Mouse (Mus musculus): ENCODE data around the gene Usp39. TPM values are rescaled to one million over a fixed set of nuclear protein-coding genes. Genes with fewer than 3 reads are reported as not detected.
A peak's percentile ranks its signal among the peaks of the same experiment; 100 is the strongest.

Usp39 gene
- total RNA-seq, 2 experiments from 2014 or later = 36.2 to 36.4 TPM

GRCm38 (mm10) chr6:72373184-72373583, 28.2 kb upstream of the Usp39 start:
- DNase-seq (ENCODE audit: low spot score in 2 of 2) = no peak

- DNase-seq (ENCODE audit: low spot score in 2 of 2) = no peak
These were observed 26.6 kb upstream of the Usp39 start for GRCm38 (mm10) chr6:72371571-72371970.

- no peak for DNase-seq (ENCODE audit: low spot score in 2 of 2)
These were observed 26.2 kb upstream of the Usp39 start for GRCm38 (mm10) chr6:72371147-72371546.

- DNase-seq (ENCODE audit: low spot score in 2 of 2) = peak in 1 of 2 experiments; percentile 39
These were observed 25.1 kb upstream of the Usp39 start for GRCm38 (mm10) chr6:72370091-72370490.

- no peak for DNase-seq (ENCODE audit: low spot score in 2 of 2)
These were observed 24.6 kb upstream of the Usp39 start for GRCm38 (mm10) chr6:72369557-72369956.

- DNase-seq (ENCODE audit: low spot score in 2 of 2) = no peak
These were observed 22.5 kb upstream of the Usp39 start for GRCm38 (mm10) chr6:72367460-72367974.

GRCm38 (mm10) chr6:72366844-72367443, 22.0 kb upstream of the Usp39 start, which contains the start of gene Rnf181:
Rnf181 (minus strand) TSS chr6:72366956.
- DNase-seq (ENCODE audit: low spot score in 2 of 2) = no peak

- DNase-seq (ENCODE audit: low spot score in 2 of 2) = no peak
These were observed 21.3 kb upstream of the Usp39 start for GRCm38 (mm10) chr6:72366304-72366703.

- DNase-seq (ENCODE audit: low spot score in 2 of 2) = no peak
These were observed 20.0 kb upstream of the Usp39 start for GRCm38 (mm10) chr6:72364985-72365384.

- no peak for DNase-seq (ENCODE audit: low spot score in 2 of 2)
These were observed 19.0 kb upstream of the Usp39 start for GRCm38 (mm10) chr6:72364009-72364408.

GRCm38 (mm10) chr6:72362132-72363028, 17.4 kb upstream of the Usp39 start:
- DNase-seq (ENCODE audit: low spot score in 2 of 2) = peak; percentile 77 to 89

- no peak for DNase-seq (ENCODE audit: low spot score in 2 of 2)
These were observed 16.2 kb upstream of the Usp39 start for GRCm38 (mm10) chr6:72361121-72361551.

- DNase-seq (ENCODE audit: low spot score in 2 of 2) = no peak
These were observed 15.6 kb upstream of the Usp39 start for GRCm38 (mm10) chr6:72360599-72360935.

GRCm38 (mm10) chr6:72359891-72360598, 15.1 kb upstream of the Usp39 start:
- DNase-seq (ENCODE audit: low spot score in 2 of 2) = no peak

GRCm38 (mm10) chr6:72359343-72359742, 14.4 kb upstream of the Usp39 start:
- DNase-seq (ENCODE audit: low spot score in 2 of 2) = no peak

- no peak for DNase-seq (ENCODE audit: low spot score in 2 of 2)
These were observed 13.2 kb upstream of the Usp39 start for GRCm38 (mm10) chr6:72358086-72358764.

- DNase-seq (ENCODE audit: low spot score in 2 of 2) = no peak
These were observed 12.4 kb upstream of the Usp39 start for GRCm38 (mm10) chr6:72357164-72358079.

- DNase-seq (ENCODE audit: low spot score in 2 of 2) = no peak
These were observed 11.1 kb upstream of the Usp39 start for GRCm38 (mm10) chr6:72356001-72356532.

- DNase-seq (ENCODE audit: low spot score in 2 of 2) = peak; percentile 66 to 72
These were observed 10.3 kb upstream of the Usp39 start, which contains the start of gene Tmem150a for GRCm38 (mm10) chr6:72355066-72355911. Tmem150a (plus strand) TSS chr6:72355447.
